Mouse (Mus musculus) hindbrain, embryonic 14.5 days (tissue): Measurements from ENCODE around the gene Gucy2c. TPM values are rescaled to one million over a fixed set of nuclear protein-coding genes. Genes with fewer than 3 reads are reported as not detected.

ENCODE experiments used
- ATAC-seq: fragments of 200-750 bp; cut with Nextera tagmentation; 2 replicates; pipeline ENCODE4 v1.8.0; 2017; ENCODE audit warnings: moderate number of reproducible peaks, mild to moderate bottlenecking, moderate TSS enrichment, moderate library complexity; ENCODE audit not compliant: low FRiP score
- DNase-seq: peaks from one replicate; pipeline ENCODE4 v3.0.0-alpha.2; 2015; ENCODE audit warnings: low spot score
- H3K27ac ChIP-seq: fragments of 300-500 bp; sonication (generic); 2 replicates; pipeline ENCODE4 v1.5.1; 2014; ENCODE audit warnings: mild to moderate bottlenecking, moderate library complexity
- H3K27me3 ChIP-seq: fragments of 300-500 bp; sonication (generic); 2 replicates; pipeline ENCODE4 v1.6.1; 2014; ENCODE audit warnings: mild to moderate bottlenecking, low read length, mixed read lengths; ENCODE audit not compliant: control insufficient read depth, insufficient read depth
- H3K36me3 ChIP-seq: fragments of 300-500 bp; sonication (generic); replicated peaks from 2 replicates; pipeline ENCODE4 v1.6.1; 2014; ENCODE audit not compliant: control insufficient read depth, insufficient read depth
- H3K4me1 ChIP-seq: fragments of 300-500 bp; sonication (generic); replicated peaks from 2 replicates; pipeline ENCODE4 v1.6.1; 2014; ENCODE audit warnings: antibody characterized with exemption, low read length, mixed read lengths; ENCODE audit not compliant: control insufficient read depth, insufficient read depth
- H3K4me2 ChIP-seq: fragments of 300-500 bp; sonication (generic); replicated peaks from 2 replicates; pipeline ENCODE4 v1.6.1; 2014; ENCODE audit warnings: mild to moderate bottlenecking, moderate library complexity
- H3K4me3 ChIP-seq: fragments of 300-500 bp; sonication (generic); replicated peaks from 2 replicates; pipeline ENCODE4 v1.5.1; 2014; ENCODE audit warnings: mild to moderate bottlenecking, low read length
- H3K9ac ChIP-seq: fragments of 300-500 bp; sonication (generic); 2 replicates; pipeline ENCODE4 v1.6.1; 2014
- H3K9me3 ChIP-seq: fragments of 300-500 bp; sonication (generic); 2 replicates; pipeline ENCODE4 v1.6.1; 2016; ENCODE audit warnings: low read length; ENCODE audit not compliant: control insufficient read depth
- WGBS: fragments of 180-500 bp; shearing (Covaris S2); extraction: QIAGEN DNeasy Blood & Tissue Kit; methylation state at CpG from one replicate; pipeline ENCODE4 v1.1.7; 2014; 5-methylcytosine and 5-hydroxymethylcytosine counted together
- polyA plus RNA-seq: library from polyadenylated mRNA; unstranded; fragments of >200 nt; fragmentation: Nextera tagmentation; extraction: Ambion mirVana; gene quantifications from 2 replicates; pipeline ENCODE4 v1.2.1, GENCODE M21; 2014

Gene Gucy2c
- polyA plus RNA-seq, 1 experiment from 2014 or later: 0.05 TPM

- Histone ChIP-seq H3K4me1 (peaks cover 6% of the 10 kb centered on the region), H3K9ac (no peak overlapping the region), H3K36me3 (no peaks in the 10 kb centered on the region), H3K27ac (no peak overlapping the region), H3K27me3 (no peaks in the 10 kb centered on the region), H3K4me3 (no peak overlapping the region), H3K4me2 (no peak overlapping the region), H3K9me3 (no peaks in the 10 kb centered on the region)
- ATAC-seq: no peak
- 52% methylated on average over 6 of the region's 6 CpGs for WGBS
- DNase-seq: no peak
Measured at GRCm38 (mm10) chr6:136795850-136796249, 14.3 kb upstream of the Gucy2c start.

- Histone ChIP-seq H3K9ac (no peak overlapping the region), H3K4me2 (no peak overlapping the region), H3K4me1 (peaks cover 6% of the 10 kb centered on the region), H3K9me3 (no peaks in the 10 kb centered on the region), H3K4me3 (no peak overlapping the region), H3K36me3 (no peaks in the 10 kb centered on the region), H3K27ac (no peak overlapping the region), H3K27me3 (no peaks in the 10 kb centered on the region)
- ATAC-seq (no peak), DNase-seq (no peak)
- WGBS: 69% methylated on average over 1 of the region's 1 CpGs
Measured at GRCm38 (mm10) chr6:136795110-136795509, 13.5 kb upstream of the Gucy2c start.

- H3K27me3 ChIP-seq: no peaks in the 10 kb centered on the region
- H3K4me1 ChIP-seq: peaks cover 6% of the 10 kb centered on the region
- no peaks in the 10 kb centered on the region for H3K36me3 ChIP-seq
- peak overlapping the region; percentile 14; the same call in 1 of the 2 replicates for H3K9ac ChIP-seq
- under 1% methylated on average over 22 of the region's 24 CpGs for WGBS
- DNase-seq: no peak
- peak overlapping the region; percentile 62 for H3K4me2 ChIP-seq
- no peak overlapping the region for H3K27ac ChIP-seq
- H3K9me3 ChIP-seq: no peaks in the 10 kb centered on the region
- ATAC-seq: no peak; the same call in 1 of the 2 replicates
- peak overlapping the region; percentile 21 for H3K4me3 ChIP-seq
Measured at GRCm38 (mm10) chr6:136793831-136794525, 12.4 kb upstream of the Gucy2c start.

- no peak for ATAC-seq
- no peaks in the 10 kb centered on the region for H3K27me3 ChIP-seq
Measured at GRCm38 (mm10) chr6:136792884-136793758, 11.6 kb upstream of the Gucy2c start.

GRCm38 (mm10) chr6:136789391-136789971 is 7.9 kb upstream of the Gucy2c start:
- Histone ChIP-seq H3K4me3 (no peak overlapping the region), H3K4me2 (no peak overlapping the region), H3K36me3 (no peaks in the 10 kb centered on the region), H3K4me1 (peaks cover 6% of the 10 kb centered on the region), H3K9ac (no peak overlapping the region; the same call in 1 of the 2 replicates), H3K27ac (no peak overlapping the region), H3K27me3 (no peaks in the 10 kb centered on the region), H3K9me3 (no peaks in the 10 kb centered on the region)
- no peak for ATAC-seq
- DNase-seq: no peak
- 81% methylated on average over 5 of the region's 5 CpGs for WGBS

More at GRCm38 (mm10) chr6:136792884-136793758, 11.6 kb upstream of the Gucy2c start:
- Histone ChIP-seq H3K4me3 (peak overlapping the region; percentile 21), H3K27ac (no peak overlapping the region), H3K9ac (0 out of 2 replicates have a peak overlapping the region, but pooled peaks have one; percentile 14), H3K4me2 (peak overlapping the region; percentile 62), H3K36me3 (no peaks in the 10 kb centered on the region), H3K9me3 (no peaks in the 10 kb centered on the region), H3K4me1 (peaks cover 6% of the 10 kb centered on the region)
- WGBS: 28% methylated on average over 16 of the region's 16 CpGs
- DNase-seq: no peak

GRCm38 (mm10) chr6:136782761-136783160 is 1.2 kb upstream of the Gucy2c start:
- Histone ChIP-seq H3K27ac (no peak overlapping the region), H3K9me3 (no peaks in the 10 kb centered on the region), H3K27me3 (no peaks in the 10 kb centered on the region), H3K4me2 (no peak overlapping the region), H3K4me1 (no peaks in the 10 kb centered on the region), H3K4me3 (no peak overlapping the region), H3K36me3 (no peaks in the 10 kb centered on the region), H3K9ac (no peak overlapping the region)
- DNase-seq (no peak), ATAC-seq (no peak)
- 82% methylated on average over 9 of the region's 9 CpGs for WGBS

GRCm38 (mm10) chr6:136782146-136782545 is 581 bp upstream of the Gucy2c start:
- no peaks in the 10 kb centered on the region for H3K27me3 ChIP-seq
- no peak for ATAC-seq
- H3K27ac ChIP-seq: no peak overlapping the region
- H3K4me3 ChIP-seq: no peak overlapping the region
- H3K4me1 ChIP-seq: no peaks in the 10 kb centered on the region
- H3K9me3 ChIP-seq: no peaks in the 10 kb centered on the region
- no peak overlapping the region for H3K4me2 ChIP-seq
- no peaks in the 10 kb centered on the region for H3K36me3 ChIP-seq
- no peak overlapping the region for H3K9ac ChIP-seq
- no peak for DNase-seq
- WGBS: 85% methylated on average over 12 of the region's 12 CpGs

GRCm38 (mm10) chr6:136776392-136776791 is 5.2 kb downstream of the Gucy2c start:
- Histone ChIP-seq H3K36me3 (no peaks in the 10 kb centered on the region), H3K9me3 (no peaks in the 10 kb centered on the region), H3K27me3 (no peaks in the 10 kb centered on the region), H3K4me3 (no peak overlapping the region), H3K9ac (no peak overlapping the region), H3K4me2 (no peak overlapping the region), H3K4me1 (no peaks in the 10 kb centered on the region), H3K27ac (no peak overlapping the region)
- WGBS: 91% methylated on average over 1 of the region's 1 CpGs
- no peak for ATAC-seq
- no peak for DNase-seq

GRCm38 (mm10) chr6:136769859-136770258 is 11.7 kb downstream of the Gucy2c start:
- Histone ChIP-seq H3K36me3 (no peaks in the 10 kb centered on the region), H3K9ac (no peak overlapping the region), H3K9me3 (no peaks in the 10 kb centered on the region), H3K4me1 (no peaks in the 10 kb centered on the region), H3K4me2 (no peak overlapping the region), H3K27me3 (no peaks in the 10 kb centered on the region), H3K4me3 (no peak overlapping the region), H3K27ac (no peak overlapping the region)
- WGBS: 89% methylated on average over 7 of the region's 7 CpGs
- no peak for ATAC-seq
- DNase-seq: no peak
